Mouse (Mus musculus): ENCODE results near the gene Leap2. TPM values are rescaled to one million over a fixed set of nuclear protein-coding genes. Genes with fewer than 3 reads are reported as not detected.

Leap2 gene
- total RNA-seq, 2 experiments from 2014 or later = not detected

DNA sequence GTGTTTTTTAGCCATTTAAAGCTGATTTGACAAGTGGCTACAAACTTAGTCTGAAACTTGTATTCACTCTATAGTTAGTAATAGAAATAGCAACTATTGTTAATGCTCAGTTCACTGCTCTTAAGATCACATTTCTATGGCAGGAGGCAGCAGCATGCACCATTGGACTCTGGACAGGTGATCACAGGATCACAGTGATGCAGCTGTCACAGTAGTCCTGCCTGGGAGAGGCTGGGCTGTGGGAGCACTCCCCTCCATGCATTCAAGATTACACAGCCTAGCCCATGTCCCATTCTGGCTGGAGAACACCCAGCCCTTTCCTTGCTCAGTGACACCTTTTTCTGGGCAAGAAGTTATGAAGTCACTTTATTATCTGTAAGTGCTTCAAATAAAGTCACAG is 4.9 kb downstream of the Leap2 start:
- no peak overlapping the region for H3K4me3 ChIP-seq
- intact Hi-C loops (cut with DNase I) = no loop called here
- no peak overlapping the region for H3K27ac ChIP-seq
- no peak for TF ChIP-seq CTCF (IDR thresholded peaks at IDR 0.05)
- DNase-seq (ENCODE audit: extremely low spot score in 1 of 2, low spot score in 2 of 2) = no peak

DNA sequence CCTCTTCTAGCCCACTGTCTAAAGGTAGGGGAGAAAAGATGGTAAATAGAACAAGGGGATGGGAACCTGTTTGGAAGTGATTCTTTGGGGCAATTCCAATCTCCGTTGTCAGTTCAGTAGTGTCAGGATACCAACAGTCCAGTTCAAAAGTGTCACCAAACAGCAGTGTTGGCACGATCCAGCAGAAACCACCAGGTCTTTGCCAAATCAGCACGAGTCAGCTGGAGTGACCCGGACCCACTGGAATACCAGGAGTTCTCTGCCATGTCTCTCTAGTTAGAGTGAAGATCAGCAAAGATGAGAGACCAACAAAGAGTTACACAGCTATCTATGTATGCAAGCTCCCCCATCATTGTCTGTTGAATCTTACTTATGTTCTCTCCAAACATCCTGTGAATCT is 9.1 kb downstream of the Leap2 start:
- TF ChIP-seq CTCF (IDR thresholded peaks at IDR 0.05) = no peak
- no peak for DNase-seq (ENCODE audit: extremely low spot score in 1 of 2, low spot score in 2 of 2)
- Histone ChIP-seq H3K4me3 (no peak overlapping the region), H3K27ac (no peak overlapping the region)
- intact Hi-C loops (cut with DNase I) = no loop called here

DNA sequence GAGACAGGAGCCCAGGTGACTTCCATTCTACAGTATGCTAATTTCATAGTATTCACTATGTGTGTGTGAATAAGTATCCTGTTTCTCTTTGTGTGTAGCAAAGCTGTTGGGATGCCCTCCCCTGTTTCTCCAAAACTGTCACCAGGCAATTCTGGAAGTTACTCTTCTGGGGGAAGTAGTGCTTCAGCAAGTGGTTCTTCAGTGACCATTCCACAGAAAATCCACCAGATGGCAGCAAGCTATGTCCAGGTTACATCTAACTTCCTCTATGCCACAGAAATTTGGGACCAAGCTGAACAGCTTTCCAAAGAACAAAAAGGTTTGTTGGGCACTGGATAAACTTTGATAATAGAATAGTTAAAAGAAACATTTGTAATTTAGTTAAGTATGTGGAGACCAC is 11.2 kb downstream of the Leap2 start:
- H3K27ac ChIP-seq = no peak overlapping the region
- peak; percentile 70 for TF ChIP-seq CTCF (IDR thresholded peaks at IDR 0.05)
- no peak overlapping the region for H3K4me3 ChIP-seq
- DNase-seq (ENCODE audit: extremely low spot score in 1 of 2, low spot score in 2 of 2) = no peak
- intact Hi-C loops (cut with DNase I) = no loop called here

DNA sequence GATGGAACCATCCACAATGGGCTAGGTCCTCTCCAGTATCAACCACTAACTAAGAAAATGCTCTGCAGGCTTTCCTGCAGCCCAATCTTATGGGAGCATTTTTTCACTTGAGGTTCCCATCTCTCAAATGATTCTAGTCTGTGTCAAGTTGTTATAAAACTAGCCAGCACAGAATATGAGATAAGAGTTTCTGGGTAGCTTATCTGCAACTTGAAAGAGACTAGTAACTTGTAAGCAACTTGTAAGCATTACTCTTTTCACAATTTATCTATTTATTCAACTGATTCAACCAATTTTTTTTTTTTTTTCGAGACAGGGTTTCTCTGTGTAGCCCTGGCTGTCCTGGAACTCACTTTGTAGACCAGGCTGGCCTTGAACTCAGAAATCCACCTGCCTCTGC is 19.3 kb downstream of the Leap2 start:
- TF ChIP-seq CTCF (IDR thresholded peaks at IDR 0.05) = no peak
- intact Hi-C loops (cut with DNase I) = no loop called here
- no peak for DNase-seq (ENCODE audit: extremely low spot score in 1 of 2, low spot score in 2 of 2)
- Histone ChIP-seq H3K4me3 (no peak overlapping the region), H3K27ac (no peak overlapping the region)

DNA sequence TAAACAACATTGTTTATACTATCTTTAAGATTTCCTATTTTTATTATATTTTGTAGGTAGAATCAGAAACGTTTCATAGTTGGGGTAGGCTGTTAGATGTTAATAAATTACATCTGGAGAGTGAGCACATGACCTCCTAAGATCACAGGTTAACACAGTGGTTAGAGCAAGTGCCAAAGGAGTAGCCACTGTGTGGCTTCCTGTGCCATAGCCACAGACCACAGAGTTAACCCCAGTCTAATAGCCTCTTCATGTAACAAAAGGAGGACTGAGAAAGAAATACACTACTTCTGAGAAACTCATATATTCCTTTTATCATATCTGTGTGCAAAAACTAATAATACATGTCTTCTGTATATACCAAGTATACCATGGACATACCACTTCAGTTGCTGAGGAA is 29.1 kb downstream of the Leap2 start:
- intact Hi-C loops (cut with DNase I) = no loop called here
- no peak overlapping the region for H3K4me3 ChIP-seq
- TF ChIP-seq CTCF (IDR thresholded peaks at IDR 0.05) = no peak
- no peak for DNase-seq (ENCODE audit: extremely low spot score in 1 of 2, low spot score in 2 of 2)
- H3K27ac ChIP-seq = no peak overlapping the region

DNA sequence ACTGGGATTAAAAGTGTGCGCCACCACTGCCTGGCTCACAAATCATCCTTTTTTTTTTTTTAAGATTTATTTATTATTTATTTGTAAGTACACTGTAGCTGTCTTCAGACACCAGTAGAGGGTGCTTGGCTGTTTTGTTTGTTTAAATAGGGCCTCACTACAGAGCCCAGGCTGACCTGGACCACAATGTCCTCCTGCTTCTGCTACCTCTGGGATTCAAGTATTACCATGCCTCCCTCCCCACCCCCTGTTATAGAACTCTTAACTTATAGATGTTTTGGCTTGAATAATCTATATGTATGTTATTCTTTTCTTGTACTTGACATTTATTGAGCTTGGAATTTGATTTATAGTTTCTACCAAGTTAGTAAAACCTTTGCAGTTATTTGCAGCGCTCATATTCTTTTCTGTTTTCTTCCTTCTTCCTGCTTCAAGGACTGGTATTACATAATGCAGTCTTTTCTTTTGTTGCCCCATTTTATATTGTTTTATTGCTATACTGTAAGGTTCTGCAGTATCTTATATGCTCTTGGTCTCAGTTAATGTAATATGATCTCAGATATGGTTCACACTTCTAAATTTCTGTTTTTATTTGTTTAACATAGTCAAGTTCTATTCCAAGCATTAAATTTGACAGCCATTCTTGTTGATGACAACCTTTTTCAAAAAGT is 39.1 kb downstream of the Leap2 start:
- no peak overlapping the region for H3K27ac ChIP-seq
- DNase-seq (ENCODE audit: extremely low spot score in 1 of 2, low spot score in 2 of 2) = no peak
- H3K4me3 ChIP-seq = no peak overlapping the region
- intact Hi-C loops (cut with DNase I) = no loop called here
- TF ChIP-seq CTCF (IDR thresholded peaks at IDR 0.05) = no peak; the same call in 1 of the 2 replicates

DNA sequence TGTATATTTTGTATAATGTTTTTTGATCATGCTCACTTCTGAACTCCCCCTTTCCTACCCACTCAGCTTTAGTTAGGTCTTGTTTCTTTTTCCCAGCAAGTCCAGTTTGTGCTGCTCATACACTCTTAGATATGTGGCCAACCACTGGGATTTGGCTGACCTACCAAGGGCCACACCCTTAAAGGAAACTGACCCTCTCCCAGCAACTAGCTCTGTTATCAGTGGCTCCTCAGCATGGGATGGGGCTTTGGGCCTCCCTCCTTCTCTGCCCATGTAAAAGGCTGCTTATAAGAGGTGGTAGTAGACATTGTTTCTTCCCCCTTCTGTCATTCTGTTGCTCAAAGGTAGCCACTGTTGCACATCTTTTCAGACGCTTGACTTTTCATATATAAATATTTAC is 44.1 kb downstream of the Leap2 start:
- Histone ChIP-seq H3K27ac (no peak overlapping the region), H3K4me3 (no peak overlapping the region)
- no peak for DNase-seq (ENCODE audit: extremely low spot score in 1 of 2, low spot score in 2 of 2)
- no peak for TF ChIP-seq CTCF (IDR thresholded peaks at IDR 0.05)
- intact Hi-C loops (cut with DNase I) = no loop called here

Small RNA genes lying within 50 kb of the gene (microRNA-seq; reads per million reads assigned to microRNA genes)
- 0 reads per million in 2 experiments for gene Mir6920

Other genes starting within 250 kb of the Leap2 start
- 100 to 1,000 TPM; 171 to 189 TPM for gene Hspa4, start 122.7 kb downstream of the Leap2 start, total RNA-seq (2021)
- gene Zcchc10, start 98.5 kb downstream of the Leap2 start, total RNA-seq (2021) = 10 to 100 TPM; 10.4 TPM
- gene Aff4, start 72.3 kb downstream of the Leap2 start, total RNA-seq (2021) = 100 to 1,000 TPM; 187 to 201 TPM
- gene Uqcrq, start 7.7 kb upstream of the Leap2 start, total RNA-seq (2021) = 100 to 1,000 TPM; 388 to 436 TPM
- 1 to 10 TPM in 1 of 2 experiments, under 1 TPM in 1; 0.89 to 1.1 TPM for gene Gdf9, start 7.9 kb upstream of the Leap2 start, total RNA-seq (2021)
- under 1 TPM; 0.33 to 0.34 TPM for gene Gm10447, start 33.9 kb upstream of the Leap2 start, total RNA-seq (2021)
- gene Shroom1, start 34.0 kb upstream of the Leap2 start, total RNA-seq (2021) = 1 to 10 TPM; 5.4 to 6.3 TPM
- gene Gm9837, start 47.3 kb upstream of the Leap2 start, total RNA-seq (2021) = under 1 TPM in 1 of 2 experiments, not detected in 1; 0.84 TPM
- gene Gm9945, start 57.0 kb upstream of the Leap2 start, total RNA-seq (2021) = 1 to 10 TPM; 1.8 to 2.2 TPM
- gene Sowaha, start 57.1 kb upstream of the Leap2 start, total RNA-seq (2021) = 10 to 100 TPM; 68.8 to 83.8 TPM
- gene Sept8, start 96.1 kb upstream of the Leap2 start, total RNA-seq (2021) = 100 to 1,000 TPM; 304 to 314 TPM
- 100 to 1,000 TPM; 127 to 131 TPM for gene Kif3a, start 144.2 kb upstream of the Leap2 start, total RNA-seq (2021)
- not detected for gene Il4, start 195.5 kb upstream of the Leap2 start, total RNA-seq (2021)
- not detected for gene Il13, start 211.5 kb upstream of the Leap2 start, total RNA-seq (2021)